Mouse (Mus musculus) left cerebral cortex, postnatal 36 days (tissue): Measurements from ENCODE around the gene Phactr1. TPM values are rescaled to one million over a fixed set of nuclear protein-coding genes. Genes with fewer than 3 reads are reported as not detected.
A peak's percentile ranks its signal among the peaks of the same experiment; 100 is the strongest.
"Not testable (repeated sequence)": the region's sequence is repeated elsewhere in the genome, so short reads cannot be mapped to it uniquely, and the experiment has no call there.

Source experiments
- DNase-seq, 2 experiments: peaks; one replicate each; pipeline ENCODE4 v3.0.0; 2021 to 2022; ENCODE audit warnings: low spot score in 2 of 2, mixed read lengths in 1 of 2
- intact Hi-C: fragments of 180-260 bp; cut with DNase I; formaldehyde crosslinking; loops from one replicate; pipeline ENCODE4 v1.15.1; 2025
- total RNA-seq, 2 experiments: library from RNA; stranded (reverse); gene quantifications; 2 replicates each; pipeline ENCODE4 v1.2.3; 2021

Phactr1 gene
- total RNA-seq, 2 experiments from 2014 or later: 499 to 557 TPM

- DNase-seq: no peak
Measured at GRCm38 (mm10) chr13:42906990-42907389, 226.6 kb downstream of the Phactr1 start.

GRCm38 (mm10) chr13:42915081-42915480, 234.7 kb downstream of the Phactr1 start:
- intact Hi-C loops: loop anchor here (5.0 kb wide), 1 partner anchor 78 kb away; no protein-coding TSS in a partner anchor

More at GRCm38 (mm10) chr13:42906990-42907389, 226.6 kb downstream of the Phactr1 start:
- intact Hi-C loops: no loop called here

GRCm38 (mm10) chr13:42915851-42916193, 235.4 kb downstream of the Phactr1 start:
- intact Hi-C loops: loop anchor here (5.0 kb wide), 1 partner anchor 79 kb away; no protein-coding TSS in a partner anchor
- DNase-seq: no peak

More at GRCm38 (mm10) chr13:42915081-42915480, 234.7 kb downstream of the Phactr1 start:
- no peak for DNase-seq

- peak; percentile 69 to 80 for DNase-seq
- intact Hi-C loops: loop anchor here (5.0 kb wide), 1 partner anchor 79 kb away; no protein-coding TSS in a partner anchor
Measured at GRCm38 (mm10) chr13:42916194-42917033, 236.0 kb downstream of the Phactr1 start.

- intact Hi-C loops: loop anchor here (5.0 kb wide), 1 partner anchor 80 kb away; no protein-coding TSS in a partner anchor
- DNase-seq: no peak
Measured at GRCm38 (mm10) chr13:42917251-42917650, 236.8 kb downstream of the Phactr1 start.

GRCm38 (mm10) chr13:42920062-42920461, 239.6 kb downstream of the Phactr1 start:
- no peak for DNase-seq
- intact Hi-C loops: no loop called here

- intact Hi-C loops: no loop called here
- peak; percentile 51 to 68 for DNase-seq
Measured at GRCm38 (mm10) chr13:42921769-42922450, 241.5 kb downstream of the Phactr1 start.

GRCm38 (mm10) chr13:42927778-42928177, 247.4 kb downstream of the Phactr1 start:
- DNase-seq: no peak
- intact Hi-C loops: no loop called here

GRCm38 (mm10) chr13:42929529-42930235, 249.3 kb downstream of the Phactr1 start:
- DNase-seq: no peak
- intact Hi-C loops: no loop called here

- no peak for DNase-seq
- intact Hi-C loops: no loop called here
Measured at GRCm38 (mm10) chr13:42932046-42932445, 251.6 kb downstream of the Phactr1 start.

GRCm38 (mm10) chr13:42934538-42935126, 254.2 kb downstream of the Phactr1 start:
- no peak for DNase-seq
- intact Hi-C loops: no loop called here

GRCm38 (mm10) chr13:42937871-42938270, 257.4 kb downstream of the Phactr1 start:
- no peak for DNase-seq
- intact Hi-C loops: no loop called here

- intact Hi-C loops: no loop called here
- no peak for DNase-seq
Measured at GRCm38 (mm10) chr13:42938346-42938745, 257.9 kb downstream of the Phactr1 start.

- DNase-seq: no peak
Measured at GRCm38 (mm10) chr13:42940271-42940670, 259.8 kb downstream of the Phactr1 start.

GRCm38 (mm10) chr13:42944106-42944505, 263.7 kb downstream of the Phactr1 start:
- intact Hi-C loops: no loop called here
- no peak for DNase-seq

More at GRCm38 (mm10) chr13:42940271-42940670, 259.8 kb downstream of the Phactr1 start:
- intact Hi-C loops: no loop called here

GRCm38 (mm10) chr13:42945201-42945600, 264.8 kb downstream of the Phactr1 start:
- intact Hi-C loops: not testable (repeated sequence)

GRCm38 (mm10) chr13:42948717-42949265, 268.4 kb downstream of the Phactr1 start:
- no peak for DNase-seq

More at GRCm38 (mm10) chr13:42945201-42945600, 264.8 kb downstream of the Phactr1 start:
- not testable (repeated sequence) for DNase-seq

GRCm38 (mm10) chr13:42949336-42949735, 268.9 kb downstream of the Phactr1 start:
- intact Hi-C loops: no loop called here
- no peak for DNase-seq

More at GRCm38 (mm10) chr13:42948717-42949265, 268.4 kb downstream of the Phactr1 start:
- intact Hi-C loops: no loop called here

- DNase-seq: no peak
- intact Hi-C loops: no loop called here
Measured at GRCm38 (mm10) chr13:42950056-42950455, 269.6 kb downstream of the Phactr1 start.
